Mouse (Mus musculus) gastrocnemius, postnatal 10 days (tissue): ENCODE data around the gene Zfp385b. TPM values are rescaled to one million over a fixed set of nuclear protein-coding genes. Genes with fewer than 3 reads are reported as not detected.
A peak's percentile ranks its signal among the peaks of the same experiment; 100 is the strongest.

Experiments used
- DNase-seq: peaks from one replicate; pipeline ENCODE4 v3.0.0; 2021; ENCODE audit warnings: mixed read lengths
- total RNA-seq, 2 experiments: library from RNA; stranded (reverse); gene quantifications; 2 replicates each; pipeline ENCODE4 v1.2.3; 2021

The Zfp385b gene
- total RNA-seq, 2 experiments from 2014 or later = 5.2 to 7.1 TPM

DNA sequence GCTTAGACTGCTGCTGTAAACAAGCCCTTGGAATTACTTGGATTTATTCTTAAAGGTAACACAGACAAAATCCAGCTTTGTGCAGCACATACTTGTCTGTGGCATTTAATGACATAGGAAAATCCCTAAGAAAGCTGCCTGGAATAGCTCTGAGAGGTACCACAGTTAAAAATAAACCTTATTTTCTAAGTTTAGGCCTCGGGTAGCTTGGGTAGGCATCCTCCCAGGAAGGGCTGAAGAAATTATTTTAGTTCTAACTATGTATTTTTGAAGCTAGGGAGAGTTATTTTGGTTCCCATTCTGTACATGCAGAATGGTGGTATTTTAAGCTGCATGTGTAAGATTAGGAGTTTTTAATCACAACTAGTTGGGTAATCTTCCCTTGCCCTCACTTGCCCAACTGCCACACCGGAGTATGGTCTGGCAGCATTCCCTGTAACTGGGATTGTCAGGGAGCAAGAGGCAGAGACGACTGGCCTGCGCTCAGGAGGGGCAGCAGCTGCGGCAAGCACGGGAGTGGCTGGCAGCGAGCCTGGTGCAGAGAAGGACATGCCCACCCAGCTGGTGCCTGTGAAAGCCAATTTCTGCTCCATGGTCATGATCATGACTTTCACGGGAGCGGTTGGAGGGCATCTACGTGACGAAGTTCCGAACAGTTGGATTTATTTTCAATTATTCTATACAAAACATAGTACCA lies 230.1 kb downstream of the Zfp385b start:
- peak; percentile 59 for DNase-seq

DNA sequence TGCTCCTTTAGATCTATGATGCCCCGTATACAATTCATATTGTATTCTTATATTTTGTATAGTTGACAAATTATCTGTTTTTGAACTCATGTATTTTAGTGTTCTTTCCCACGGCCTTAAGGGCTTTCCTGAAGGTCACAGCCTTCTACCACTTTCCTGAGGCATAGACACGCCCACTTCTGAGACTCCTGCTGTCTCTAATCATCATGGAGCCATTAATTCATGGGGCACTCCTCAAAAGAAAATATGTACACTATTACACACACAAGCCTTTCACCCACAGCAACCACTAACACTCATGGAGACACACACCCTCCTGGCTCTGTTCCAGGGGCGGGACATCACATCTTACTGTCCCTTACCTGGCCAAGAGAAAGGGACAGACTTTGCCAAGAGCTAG lies 232.1 kb downstream of the Zfp385b start:
- no peak for DNase-seq

GRCm38 (mm10) chr2:77586581-77587360 lies 232.7 kb downstream of the Zfp385b start:
- no peak for DNase-seq

GRCm38 (mm10) chr2:77583586-77583985 lies 235.9 kb downstream of the Zfp385b start:
- no peak for DNase-seq

DNA sequence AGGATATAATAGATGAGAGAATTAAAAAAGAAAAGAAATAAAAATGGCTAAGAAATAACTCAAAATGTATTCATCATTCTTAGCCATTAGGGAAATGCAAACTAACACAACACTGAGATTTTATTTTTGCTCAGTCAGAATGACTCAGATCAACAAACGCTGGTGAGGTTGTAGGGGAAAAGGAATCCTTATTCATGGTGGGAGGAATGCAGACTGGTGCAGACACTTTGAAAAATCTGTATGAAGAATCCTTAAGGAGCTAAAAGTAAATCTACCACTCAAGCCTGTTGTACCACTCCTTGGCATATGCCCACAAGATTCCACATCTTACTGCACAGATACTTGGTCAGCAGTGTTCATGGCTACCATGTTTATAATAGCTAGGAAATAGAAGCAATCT lies 242.9 kb downstream of the Zfp385b start:
- DNase-seq = no peak

DNA sequence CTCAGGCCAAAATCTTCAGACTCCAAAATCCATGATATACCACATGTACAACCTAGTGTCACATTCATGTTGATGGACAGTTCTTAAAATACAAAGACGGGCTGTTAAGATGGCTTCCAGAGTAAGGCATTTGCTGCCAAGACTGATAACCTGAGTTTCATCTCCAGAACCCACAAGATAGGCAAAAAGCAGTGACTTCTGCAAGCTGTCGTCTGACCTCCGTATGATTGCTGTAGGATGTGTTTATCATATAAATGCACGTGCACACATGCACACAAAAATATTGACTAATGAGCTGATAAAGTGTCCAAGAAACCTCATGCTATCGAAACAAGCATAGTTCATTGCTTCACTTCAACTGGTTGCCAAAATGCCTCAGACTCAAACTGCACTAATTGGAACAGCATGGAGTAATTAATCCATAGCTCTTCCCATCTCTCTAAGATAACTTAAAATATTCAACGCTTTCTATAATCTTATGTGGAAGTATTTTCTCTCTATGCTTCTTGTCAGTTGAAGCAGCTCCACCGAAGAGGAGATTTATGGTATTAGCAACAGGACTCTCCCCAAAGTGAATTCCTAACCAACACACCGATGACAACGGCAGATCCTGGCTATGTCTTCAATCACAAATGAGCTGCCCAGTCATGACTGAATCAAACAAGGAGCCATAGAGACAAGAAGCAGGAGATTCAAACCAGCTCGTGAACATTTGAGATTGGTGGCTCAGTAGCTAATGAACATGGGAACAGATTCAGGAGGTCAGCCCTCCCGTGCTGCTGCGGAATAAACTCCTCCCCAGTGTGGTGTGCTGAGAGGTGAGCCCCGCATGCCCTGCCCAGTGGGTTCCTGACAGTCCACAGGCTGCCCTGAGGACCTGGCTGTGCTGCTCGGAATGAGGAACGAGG lies 251.7 kb downstream of the Zfp385b start:
- DNase-seq = no peak

DNA sequence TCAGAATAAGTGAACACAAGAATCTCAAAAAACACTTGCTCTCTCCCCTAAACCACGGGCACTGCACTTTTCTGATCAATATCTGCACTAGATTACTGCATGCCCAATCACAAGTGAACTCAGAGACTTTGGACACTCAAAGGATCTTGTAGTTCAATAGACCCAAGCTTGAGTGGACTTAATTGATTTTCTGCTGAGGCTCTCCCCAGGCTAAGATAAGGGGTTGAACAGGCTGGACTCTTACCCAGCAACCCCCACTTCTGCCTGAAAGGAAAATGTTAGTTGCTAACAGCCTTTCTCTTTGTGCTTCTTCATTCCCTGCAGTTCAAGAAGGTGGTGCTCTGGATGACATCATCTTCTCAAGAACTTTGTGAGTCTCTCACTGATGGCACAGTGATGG lies 255.7 kb downstream of the Zfp385b start:
- DNase-seq = no peak

DNA sequence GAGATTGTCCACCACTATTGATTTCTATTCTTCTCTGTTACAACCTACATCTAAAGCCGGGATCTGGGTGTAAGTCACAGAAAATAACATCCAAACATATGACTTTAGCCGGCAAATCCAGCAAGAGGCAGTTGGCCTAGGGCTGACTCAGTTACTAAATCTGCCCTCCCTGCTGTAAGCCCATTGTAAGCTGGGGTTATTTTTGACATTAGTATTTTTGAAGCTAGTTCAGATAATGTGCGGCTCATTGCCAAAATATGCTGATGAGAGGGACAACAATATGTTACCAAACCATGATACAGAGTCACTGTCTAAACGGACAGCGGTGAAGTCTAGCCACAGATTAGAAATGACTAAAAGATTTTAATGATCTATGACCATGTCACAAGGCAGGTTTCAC lies 257.5 kb downstream of the Zfp385b start:
- no peak for DNase-seq

- DNase-seq = no peak
Observed at GRCm38 (mm10) chr2:77556938-77557337, 262.5 kb downstream of the Zfp385b start.

GRCm38 (mm10) chr2:77555980-77556379 lies 263.5 kb downstream of the Zfp385b start:
- no peak for DNase-seq

- DNase-seq = no peak
Observed at GRCm38 (mm10) chr2:77552675-77553074, 266.8 kb downstream of the Zfp385b start.

- no peak for DNase-seq
Observed at GRCm38 (mm10) chr2:77543388-77543787, 276.1 kb downstream of the Zfp385b start.

- DNase-seq = no peak
Observed at GRCm38 (mm10) chr2:77542605-77543004, 276.8 kb downstream of the Zfp385b start.

- peak; percentile 21 for DNase-seq
Observed at GRCm38 (mm10) chr2:77541681-77542080, 277.8 kb downstream of the Zfp385b start.

- DNase-seq = no peak
Observed at GRCm38 (mm10) chr2:77540860-77541259, 278.6 kb downstream of the Zfp385b start.

DNA sequence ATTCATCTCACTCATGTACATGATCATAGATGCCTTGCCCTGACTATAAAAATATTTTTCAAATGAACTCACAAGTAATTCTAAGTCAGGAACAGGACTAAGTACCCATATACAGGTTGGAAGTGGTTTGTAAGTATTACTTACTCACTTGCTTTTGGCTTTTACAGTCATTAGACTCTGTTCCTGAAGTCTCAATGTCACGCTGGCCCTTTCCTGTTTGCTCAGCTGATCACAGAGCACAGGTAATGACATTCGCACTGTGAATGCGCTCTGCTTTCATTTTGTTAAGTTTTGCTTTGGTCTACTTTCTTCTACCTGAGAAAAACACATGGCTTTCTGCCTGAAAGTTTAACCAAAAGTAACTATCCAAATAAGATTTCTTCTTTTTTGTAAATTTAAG lies 282.9 kb downstream of the Zfp385b start:
- DNase-seq = no peak

GRCm38 (mm10) chr2:77528079-77528752 lies 291.2 kb downstream of the Zfp385b start:
- no peak for DNase-seq

GRCm38 (mm10) chr2:77527616-77528015 lies 291.8 kb downstream of the Zfp385b start:
- no peak for DNase-seq

GRCm38 (mm10) chr2:77526803-77527202 lies 292.6 kb downstream of the Zfp385b start:
- no peak for DNase-seq

- no peak for DNase-seq
Observed at GRCm38 (mm10) chr2:77526301-77526700, 293.1 kb downstream of the Zfp385b start.

- DNase-seq = no peak
Observed at GRCm38 (mm10) chr2:77522223-77522622, 297.2 kb downstream of the Zfp385b start.

GRCm38 (mm10) chr2:77519341-77519740 lies 300.1 kb downstream of the Zfp385b start:
- no peak for DNase-seq
